Mouse (Mus musculus): Measurements from ENCODE around the gene Plekha6. TPM values are rescaled to one million over a fixed set of nuclear protein-coding genes. Genes with fewer than 3 reads are reported as not detected.

The Plekha6 gene
- polyA plus RNA-seq, 1 experiment from 2014 or later, result 15.3 TPM

GRCm38 (mm10) chr1:133254856-133255764 lies 91.1 kb downstream of the Plekha6 start:
- peak; percentile 37 for ATAC-seq
- H3K27me3 ChIP-seq (replicated peaks), result no peaks in the 10 kb centered on the region
- no peaks in the 10 kb centered on the region for H3K9me3 ChIP-seq
- peak overlapping the region; percentile 93 for H3K27ac ChIP-seq
- no peak overlapping the region for H3K4me3 ChIP-seq (replicated peaks)
- no peak overlapping the region for H3K9ac ChIP-seq
- peak overlapping the region; percentile 38 for H3K4me2 ChIP-seq (replicated peaks)
- no peaks in the 10 kb centered on the region for H3K36me3 ChIP-seq
- 23% methylated on average over 9 of the region's 9 CpGs for WGBS
- H3K4me1 ChIP-seq (replicated peaks), result peaks cover 76% of the 10 kb centered on the region

- Histone ChIP-seq H3K4me2 (replicated peaks) (peak overlapping the region; percentile 33), H3K4me1 (replicated peaks) (peaks cover 69% of the 10 kb centered on the region), H3K9ac (no peak overlapping the region), H3K27ac (peak overlapping the region; percentile 55), H3K9me3 (no peaks in the 10 kb centered on the region), H3K27me3 (replicated peaks) (no peaks in the 10 kb centered on the region), H3K4me3 (replicated peaks) (no peak overlapping the region), H3K36me3 (no peaks in the 10 kb centered on the region)
- no peak for ATAC-seq
- WGBS, result 25% methylated on average over 5 of the region's 5 CpGs
These were observed 91.8 kb downstream of the Plekha6 start for GRCm38 (mm10) chr1:133255776-133256175.

GRCm38 (mm10) chr1:133256347-133256746 lies 92.3 kb downstream of the Plekha6 start:
- Histone ChIP-seq H3K27ac (peak overlapping the region; percentile 55), H3K9me3 (no peaks in the 10 kb centered on the region), H3K4me1 (replicated peaks) (peaks cover 63% of the 10 kb centered on the region), H3K4me2 (replicated peaks) (peak overlapping the region; percentile 33), H3K4me3 (replicated peaks) (no peak overlapping the region), H3K9ac (no peak overlapping the region), H3K36me3 (no peaks in the 10 kb centered on the region), H3K27me3 (replicated peaks) (no peaks in the 10 kb centered on the region)
- WGBS, result 67% methylated on average over 8 of the region's 8 CpGs
- no peak for ATAC-seq

- 68% methylated on average over 6 of the region's 6 CpGs for WGBS
- Histone ChIP-seq H3K4me3 (replicated peaks) (no peak overlapping the region), H3K4me1 (replicated peaks) (peaks cover 40% of the 10 kb centered on the region), H3K9ac (no peak overlapping the region), H3K27ac (no peak overlapping the region), H3K27me3 (replicated peaks) (no peaks in the 10 kb centered on the region), H3K4me2 (replicated peaks) (no peak overlapping the region), H3K36me3 (0 out of 2 replicates have a peak, but pooled peaks cover 5% of the 10 kb centered on the region), H3K9me3 (no peaks in the 10 kb centered on the region)
- ATAC-seq, result no peak
These were observed 94.7 kb downstream of the Plekha6 start for GRCm38 (mm10) chr1:133258694-133259093.

- Histone ChIP-seq H3K4me3 (replicated peaks) (no peak overlapping the region), H3K36me3 (0 out of 2 replicates have a peak, but pooled peaks cover 5% of the 10 kb centered on the region), H3K9ac (no peak overlapping the region), H3K4me2 (replicated peaks) (no peak overlapping the region), H3K27ac (no peak overlapping the region), H3K4me1 (replicated peaks) (peaks cover 24% of the 10 kb centered on the region), H3K9me3 (no peaks in the 10 kb centered on the region), H3K27me3 (replicated peaks) (no peaks in the 10 kb centered on the region)
- 89% methylated on average over 6 of the region's 6 CpGs for WGBS
- no peak for ATAC-seq
These were observed 98.6 kb downstream of the Plekha6 start for GRCm38 (mm10) chr1:133262628-133263027.

GRCm38 (mm10) chr1:133263134-133263533 lies 99.1 kb downstream of the Plekha6 start:
- Histone ChIP-seq H3K4me1 (replicated peaks) (peaks cover 19% of the 10 kb centered on the region), H3K27me3 (replicated peaks) (no peaks in the 10 kb centered on the region), H3K27ac (no peak overlapping the region), H3K9ac (no peak overlapping the region), H3K36me3 (0 out of 2 replicates have a peak, but pooled peaks cover 5% of the 10 kb centered on the region), H3K4me2 (replicated peaks) (no peak overlapping the region), H3K9me3 (no peaks in the 10 kb centered on the region), H3K4me3 (replicated peaks) (no peak overlapping the region)
- WGBS, result 82% methylated on average over 7 of the region's 7 CpGs
- no peak for ATAC-seq

- ATAC-seq, result no peak
- H3K36me3 ChIP-seq, result 0 out of 2 replicates have a peak, but pooled peaks cover 5% of the 10 kb centered on the region
- no peaks in the 10 kb centered on the region for H3K27me3 ChIP-seq (replicated peaks)
- H3K27ac ChIP-seq, result peak overlapping the region; percentile 68; the same call in 1 of the 2 replicates
- H3K9me3 ChIP-seq, result no peaks in the 10 kb centered on the region
- peaks cover 17% of the 10 kb centered on the region for H3K4me1 ChIP-seq (replicated peaks)
- 0 out of 2 replicates have a peak overlapping the region, but pooled peaks have one; percentile 1 for H3K9ac ChIP-seq
- no peak overlapping the region for H3K4me3 ChIP-seq (replicated peaks)
- H3K4me2 ChIP-seq (replicated peaks), result no peak overlapping the region
- 61% methylated on average over 12 of the region's 12 CpGs for WGBS
These were observed 100.4 kb downstream of the Plekha6 start for GRCm38 (mm10) chr1:133264367-133264766.

GRCm38 (mm10) chr1:133265114-133265766 lies 101.2 kb downstream of the Plekha6 start:
- ATAC-seq, result peak; percentile 94
- peak overlapping the region; percentile 68 for H3K27ac ChIP-seq
- H3K4me1 ChIP-seq (replicated peaks), result peaks cover 17% of the 10 kb centered on the region
- no peaks in the 10 kb centered on the region for H3K27me3 ChIP-seq (replicated peaks)
- no peak overlapping the region for H3K4me3 ChIP-seq (replicated peaks)
- H3K9me3 ChIP-seq, result no peaks in the 10 kb centered on the region
- H3K9ac ChIP-seq, result no peak overlapping the region
- WGBS, result 22% methylated on average over 11 of the region's 11 CpGs
- H3K36me3 ChIP-seq, result 0 out of 2 replicates have a peak, but pooled peaks cover 5% of the 10 kb centered on the region
- peak overlapping the region; percentile 31 for H3K4me2 ChIP-seq (replicated peaks)

- no peaks in the 10 kb centered on the region for H3K27me3 ChIP-seq (replicated peaks)
- WGBS, result 80% methylated on average over 3 of the region's 3 CpGs
- peaks cover 19% of the 10 kb centered on the region for H3K36me3 ChIP-seq
These were observed 103.1 kb downstream of the Plekha6 start for GRCm38 (mm10) chr1:133267094-133267493.

GRCm38 (mm10) chr1:133267813-133268492 lies 103.9 kb downstream of the Plekha6 start:
- Histone ChIP-seq H3K4me3 (replicated peaks) (no peak overlapping the region), H3K27me3 (replicated peaks) (no peaks in the 10 kb centered on the region), H3K36me3 (peaks cover 18% of the 10 kb centered on the region), H3K4me1 (replicated peaks) (peaks cover 17% of the 10 kb centered on the region), H3K27ac (no peak overlapping the region), H3K9ac (no peak overlapping the region), H3K4me2 (replicated peaks) (no peak overlapping the region), H3K9me3 (no peaks in the 10 kb centered on the region)
- 36% methylated on average over 10 of the region's 10 CpGs for WGBS
- no peak for ATAC-seq

More at GRCm38 (mm10) chr1:133267094-133267493, 103.1 kb downstream of the Plekha6 start:
- no peak overlapping the region for H3K4me3 ChIP-seq (replicated peaks)
- H3K4me1 ChIP-seq (replicated peaks), result peaks cover 17% of the 10 kb centered on the region
- no peak overlapping the region for H3K27ac ChIP-seq
- no peak overlapping the region for H3K9ac ChIP-seq
- no peak for ATAC-seq
- H3K4me2 ChIP-seq (replicated peaks), result no peak overlapping the region
- H3K9me3 ChIP-seq, result no peaks in the 10 kb centered on the region

GRCm38 (mm10) chr1:133268503-133268902 lies 104.5 kb downstream of the Plekha6 start:
- Histone ChIP-seq H3K4me1 (replicated peaks) (peaks cover 17% of the 10 kb centered on the region), H3K9ac (no peak overlapping the region), H3K9me3 (no peaks in the 10 kb centered on the region), H3K27ac (no peak overlapping the region), H3K4me3 (replicated peaks) (no peak overlapping the region), H3K36me3 (peaks cover 18% of the 10 kb centered on the region), H3K27me3 (replicated peaks) (no peaks in the 10 kb centered on the region), H3K4me2 (replicated peaks) (no peak overlapping the region)
- ATAC-seq, result no peak
- WGBS, result 73% methylated on average over 3 of the region's 3 CpGs

- no peak for ATAC-seq
These were observed 106.3 kb downstream of the Plekha6 start for GRCm38 (mm10) chr1:133270336-133270735.

More at GRCm38 (mm10) chr1:133270336-133270735, 106.3 kb downstream of the Plekha6 start:
- Histone ChIP-seq H3K27me3 (replicated peaks) (no peaks in the 10 kb centered on the region), H3K9ac (no peak overlapping the region), H3K4me1 (replicated peaks) (peaks cover 6% of the 10 kb centered on the region), H3K27ac (no peak overlapping the region), H3K4me2 (replicated peaks) (no peak overlapping the region), H3K36me3 (peaks cover 23% of the 10 kb centered on the region), H3K9me3 (no peaks in the 10 kb centered on the region), H3K4me3 (replicated peaks) (no peak overlapping the region)
- whole genome bisulfite sequencing, result 50% methylated on average over 6 of the region's 6 CpGs

Data from intestine, embryonic 15.5 days (tissue).